Mouse (Mus musculus): ENCODE measurements around the gene Pcna.
"Not testable (repeated sequence)": the region's sequence is repeated elsewhere in the genome, so short reads cannot be mapped to it uniquely, and the experiment has no call there.

Pcna gene

DNA sequence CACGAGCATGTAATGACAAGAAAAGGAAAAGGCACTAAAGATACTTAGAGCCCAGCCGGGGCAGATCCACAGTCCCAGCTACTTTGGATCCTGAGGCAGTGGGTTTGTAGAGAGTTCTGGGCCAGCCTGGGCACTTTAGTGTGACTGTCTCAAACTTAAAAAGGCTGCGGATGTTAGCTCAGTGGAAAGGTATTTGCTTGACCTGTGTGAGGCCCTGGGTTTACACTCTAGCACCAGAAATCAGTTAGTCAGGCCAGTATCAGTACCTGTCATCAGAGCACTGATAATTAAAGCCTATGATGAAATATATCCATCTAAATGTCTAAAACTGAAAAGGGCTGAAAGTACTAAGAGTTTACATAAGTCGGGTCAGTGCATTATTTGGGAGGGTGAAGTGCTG lies 23.1 kb upstream of the Pcna start:
- no peak for DNase-seq (ENCODE audit: low spot score)

- DNase-seq (ENCODE audit: low spot score): no peak
Observed at GRCm38 (mm10) chr2:132275527-132275926, 22.4 kb upstream of the Pcna start.

- no peak for DNase-seq (ENCODE audit: low spot score)
Observed at GRCm38 (mm10) chr2:132272694-132273389, 19.7 kb upstream of the Pcna start.

DNA sequence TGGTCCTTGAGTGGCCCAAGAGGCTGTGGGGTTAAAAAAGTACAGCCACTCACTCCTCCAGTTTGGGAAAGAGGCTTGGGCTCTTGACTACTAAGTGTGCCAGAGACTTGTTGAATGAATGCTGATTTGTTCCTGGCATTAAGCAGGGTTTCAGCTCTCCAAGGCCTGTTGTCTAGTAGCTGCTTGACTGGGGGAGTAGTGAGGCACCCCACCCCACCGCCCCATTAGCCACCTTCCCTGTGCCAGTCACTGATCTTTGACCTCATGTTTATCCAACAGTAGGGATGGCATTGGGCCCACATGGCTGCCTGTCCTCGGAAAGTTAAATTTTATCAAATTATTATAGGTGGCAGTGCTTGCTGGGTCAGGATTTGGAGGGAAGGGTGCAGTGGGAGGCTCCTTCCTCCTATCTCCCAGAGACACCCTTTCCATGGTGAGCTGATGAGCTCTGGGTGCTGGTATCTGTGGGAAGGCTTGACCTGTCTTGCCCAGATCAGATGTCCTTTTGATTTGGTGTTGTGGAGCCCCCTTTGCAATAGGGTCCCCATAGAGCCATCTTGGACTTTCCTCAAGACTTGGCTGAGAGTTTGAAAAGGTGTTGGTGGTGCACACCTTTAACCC lies 17.3 kb upstream of the Pcna start:
- DNase-seq (ENCODE audit: low spot score): no peak

DNA sequence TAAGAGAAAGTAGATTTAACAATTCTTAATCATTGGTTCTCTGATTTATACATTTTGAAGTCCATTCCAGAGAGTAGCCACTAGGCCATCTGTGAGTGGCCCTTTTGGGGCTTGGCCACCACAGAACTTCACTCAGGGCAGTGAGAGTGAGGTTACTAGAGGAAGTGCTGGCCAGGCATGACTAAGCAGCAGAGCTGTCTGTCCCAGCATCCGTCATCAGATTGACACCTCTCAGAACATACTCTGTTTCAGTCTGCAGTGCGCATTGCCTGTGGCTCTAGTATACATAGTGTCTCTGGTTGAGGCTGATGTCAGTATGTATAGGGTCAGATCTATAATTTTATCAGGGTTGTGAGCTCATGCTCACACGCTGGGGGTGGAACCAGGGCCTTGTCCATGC lies 16.1 kb upstream of the Pcna start:
- DNase-seq (ENCODE audit: low spot score): no peak

DNA sequence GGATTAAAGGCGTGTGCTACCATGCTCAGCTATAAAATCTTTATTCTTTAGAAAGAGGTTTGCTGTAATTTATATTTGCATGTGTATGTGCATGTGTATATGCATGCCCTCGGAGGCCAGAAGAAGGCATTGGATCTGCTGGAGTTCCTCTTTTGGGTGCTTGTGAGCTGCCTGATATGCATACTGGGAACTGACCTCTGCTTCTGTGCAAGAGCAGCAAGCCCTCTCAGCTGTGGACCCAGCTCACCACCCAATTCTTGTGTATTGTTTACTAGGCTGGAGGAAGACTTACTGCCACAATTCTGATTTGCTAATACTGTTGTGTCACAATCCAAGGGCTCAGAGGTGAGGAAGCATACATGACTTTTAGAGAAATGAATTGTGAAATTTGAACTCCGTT lies 13.0 kb upstream of the Pcna start:
- DNase-seq (ENCODE audit: low spot score): no peak

GRCm38 (mm10) chr2:132265196-132265595 lies 12.1 kb upstream of the Pcna start:
- DNase-seq (ENCODE audit: low spot score): no peak

GRCm38 (mm10) chr2:132264266-132264710 lies 11.2 kb upstream of the Pcna start:
- no peak for DNase-seq (ENCODE audit: low spot score)

GRCm38 (mm10) chr2:132263421-132264265 lies 10.5 kb upstream of the Pcna start:
- peak; percentile 61 for DNase-seq (ENCODE audit: low spot score)

- peak; percentile 99 for DNase-seq (ENCODE audit: low spot score)
Observed at GRCm38 (mm10) chr2:132262879-132263398, 9.8 kb upstream of the Pcna start, which contains the start of gene Cds2. TSS of gene Cds2 (plus strand) at chr2:132263148.

DNA sequence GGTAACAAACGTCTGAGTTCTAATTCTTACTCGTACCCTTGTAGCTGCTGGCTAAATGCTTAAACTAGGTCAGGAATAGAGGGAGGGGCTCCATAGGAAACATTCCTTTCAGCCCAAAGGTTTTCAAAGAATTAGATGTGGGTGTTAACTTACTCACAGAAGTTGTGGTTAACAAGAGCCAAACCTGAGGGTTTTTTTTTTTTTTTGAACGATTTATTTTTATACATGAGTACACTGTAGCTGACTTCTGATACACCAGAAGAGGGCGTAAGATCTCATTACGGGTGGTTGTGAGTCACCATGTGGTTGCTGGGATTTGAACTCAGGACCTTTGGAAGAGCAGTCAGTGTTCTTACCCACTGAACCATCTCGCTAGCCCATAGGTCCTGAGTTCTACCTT lies 9.1 kb upstream of the Pcna start:
- DNase-seq (ENCODE audit: low spot score): no peak

GRCm38 (mm10) chr2:132260601-132261000 lies 7.5 kb upstream of the Pcna start:
- no peak for DNase-seq (ENCODE audit: low spot score)

DNA sequence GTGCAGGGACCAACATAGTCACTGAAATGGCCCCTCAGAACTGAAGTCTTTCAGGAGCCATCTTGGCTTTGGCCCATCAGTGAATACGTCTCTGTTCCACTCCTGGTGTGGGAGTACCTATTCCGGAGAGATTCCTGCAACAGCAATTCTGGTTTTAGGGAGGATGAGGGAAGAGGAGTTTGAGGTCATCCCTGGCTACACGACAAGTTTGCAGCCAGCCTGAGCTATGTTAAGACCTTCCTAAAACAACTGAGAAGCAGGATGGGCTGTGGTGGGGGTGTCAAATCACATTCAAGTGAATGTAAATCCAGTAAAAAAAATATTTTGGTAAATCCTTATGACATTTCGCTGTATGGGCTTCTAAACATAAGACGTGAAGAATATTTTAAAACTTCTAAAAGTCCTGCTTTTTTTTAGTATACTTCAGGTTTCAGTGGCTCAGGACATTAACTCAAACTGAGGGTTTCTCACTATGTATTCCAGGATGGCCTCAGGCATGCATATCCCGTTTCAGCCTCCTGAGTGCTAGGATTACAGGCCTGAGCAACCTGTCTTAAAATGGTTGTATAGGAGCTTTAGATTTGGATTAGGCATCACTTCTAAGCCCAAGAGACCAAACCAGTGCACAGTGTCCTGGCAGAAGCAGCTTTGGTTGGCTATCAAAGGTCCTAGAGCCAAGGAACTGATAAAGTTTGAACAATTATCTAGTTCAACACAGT lies 4.4 kb upstream of the Pcna start:
- no peak for DNase-seq (ENCODE audit: low spot score)

DNA sequence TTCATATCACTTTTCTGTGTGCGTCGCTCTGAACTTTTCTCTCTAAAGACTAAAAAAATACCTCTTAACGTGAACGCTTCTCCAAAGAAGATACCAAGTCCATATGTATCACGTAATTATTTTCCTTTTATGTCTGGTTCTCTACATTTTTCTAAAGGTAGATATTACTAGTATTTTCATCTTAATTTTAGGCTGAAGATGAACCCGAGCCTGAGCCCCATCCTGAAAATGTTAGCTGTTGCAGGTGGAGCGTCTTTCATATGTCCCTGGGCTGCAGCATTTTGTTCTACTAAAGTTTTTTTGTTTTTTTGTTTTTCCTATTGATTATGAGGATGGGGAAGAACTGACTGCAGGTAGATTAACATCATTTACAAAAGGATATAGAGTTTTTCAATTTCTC lies 489 bp upstream of the Pcna start:
- no peak for DNase-seq (ENCODE audit: low spot score)

GRCm38 (mm10) chr2:132251911-132252310 lies 1.2 kb downstream of the Pcna start:
- no peak for DNase-seq (ENCODE audit: low spot score)

DNA sequence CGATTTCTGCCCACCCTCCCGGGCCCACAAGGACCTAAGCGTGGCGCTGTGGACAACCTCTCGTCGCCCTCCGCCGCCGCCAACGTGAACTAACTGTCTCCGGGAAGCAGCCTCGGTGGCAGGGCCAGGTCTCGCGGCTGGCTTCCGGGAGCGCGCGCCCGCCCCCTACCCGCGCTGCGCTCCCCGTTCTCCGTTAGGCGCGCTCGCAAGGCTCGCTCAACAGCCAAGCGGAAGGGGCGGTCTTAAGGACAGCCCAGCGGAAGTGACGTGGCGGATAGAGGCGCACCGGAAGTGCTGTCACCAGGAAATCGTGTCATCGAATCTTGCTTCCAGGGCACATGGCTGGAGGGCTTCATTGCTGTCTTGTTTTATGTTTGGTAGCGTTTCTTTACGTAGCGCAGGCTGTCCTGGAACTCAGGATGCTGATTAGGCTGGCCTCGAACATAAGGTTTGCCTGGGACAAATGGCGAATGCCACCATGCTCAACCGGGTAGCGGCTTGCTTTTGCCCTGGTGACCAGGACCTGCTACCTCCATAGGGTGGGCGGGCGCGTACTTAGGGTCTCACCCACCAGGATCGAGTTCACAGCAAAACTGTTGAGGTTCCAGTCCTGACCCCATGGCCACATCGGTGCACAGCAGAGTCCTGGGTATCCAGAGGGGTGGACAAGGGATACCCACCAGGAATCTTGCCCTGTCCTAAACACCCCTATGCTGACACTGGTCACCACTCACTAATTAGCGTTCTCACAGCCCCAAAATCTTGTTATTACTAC lies 5.4 kb downstream of the Pcna start, which contains the start of gene Tmem230:
Tmem230 (minus strand) TSS at position 269 of the 775 bp plus-strand sequence.
- DNase-seq (ENCODE audit: low spot score): peak; percentile 99

GRCm38 (mm10) chr2:132243370-132243769 lies 9.7 kb downstream of the Pcna start:
- no peak for DNase-seq (ENCODE audit: low spot score)

- DNase-seq (ENCODE audit: low spot score): peak; percentile 77
Observed at GRCm38 (mm10) chr2:132240457-132240856, 12.7 kb downstream of the Pcna start.

- not testable (repeated sequence) for DNase-seq (ENCODE audit: low spot score)
Observed at GRCm38 (mm10) chr2:132239434-132239833, 13.7 kb downstream of the Pcna start.

DNA sequence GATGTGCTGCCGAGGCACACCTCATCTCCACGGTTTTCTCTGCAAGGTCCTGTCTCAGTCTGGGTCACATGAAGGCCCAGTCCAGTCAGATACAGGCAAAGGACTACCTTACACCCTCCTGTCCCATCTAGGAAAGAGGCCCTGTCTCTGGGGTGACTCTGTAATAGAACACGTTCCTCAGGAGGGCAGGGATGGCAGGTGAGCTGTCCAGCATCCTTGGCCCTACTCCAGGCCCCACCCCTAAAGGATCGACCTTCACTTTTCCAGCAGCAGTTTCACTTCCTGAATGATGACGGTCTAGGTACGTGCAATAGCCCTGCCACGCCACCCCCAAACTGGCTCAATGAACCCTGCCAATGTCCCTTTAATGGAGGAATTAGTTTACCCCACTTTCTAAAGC lies 17.1 kb downstream of the Pcna start:
- DNase-seq (ENCODE audit: low spot score): no peak

DNA sequence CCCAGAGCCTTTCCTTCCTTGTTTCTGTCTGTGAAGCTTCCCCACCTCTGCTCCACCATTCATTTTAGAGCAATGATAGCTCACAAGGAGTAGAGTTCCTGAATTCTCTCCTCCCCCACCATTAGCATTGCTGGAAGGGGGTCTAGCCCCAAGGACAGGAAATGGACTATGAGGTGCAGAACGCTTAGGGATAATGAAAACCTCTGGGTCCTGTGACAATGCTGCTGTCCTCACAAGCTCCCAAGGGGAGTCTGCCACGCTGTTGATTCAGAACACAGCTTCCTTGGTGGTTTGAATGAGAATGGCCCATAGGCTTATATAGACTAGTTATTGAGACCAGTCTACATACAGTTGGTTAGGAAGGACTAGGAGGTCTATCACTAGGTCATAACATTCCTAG lies 17.8 kb downstream of the Pcna start:
- no peak for DNase-seq (ENCODE audit: low spot score)
